Mouse (Mus musculus): ENCODE measurements around the gene Npdc1.

Npdc1 gene

DNA sequence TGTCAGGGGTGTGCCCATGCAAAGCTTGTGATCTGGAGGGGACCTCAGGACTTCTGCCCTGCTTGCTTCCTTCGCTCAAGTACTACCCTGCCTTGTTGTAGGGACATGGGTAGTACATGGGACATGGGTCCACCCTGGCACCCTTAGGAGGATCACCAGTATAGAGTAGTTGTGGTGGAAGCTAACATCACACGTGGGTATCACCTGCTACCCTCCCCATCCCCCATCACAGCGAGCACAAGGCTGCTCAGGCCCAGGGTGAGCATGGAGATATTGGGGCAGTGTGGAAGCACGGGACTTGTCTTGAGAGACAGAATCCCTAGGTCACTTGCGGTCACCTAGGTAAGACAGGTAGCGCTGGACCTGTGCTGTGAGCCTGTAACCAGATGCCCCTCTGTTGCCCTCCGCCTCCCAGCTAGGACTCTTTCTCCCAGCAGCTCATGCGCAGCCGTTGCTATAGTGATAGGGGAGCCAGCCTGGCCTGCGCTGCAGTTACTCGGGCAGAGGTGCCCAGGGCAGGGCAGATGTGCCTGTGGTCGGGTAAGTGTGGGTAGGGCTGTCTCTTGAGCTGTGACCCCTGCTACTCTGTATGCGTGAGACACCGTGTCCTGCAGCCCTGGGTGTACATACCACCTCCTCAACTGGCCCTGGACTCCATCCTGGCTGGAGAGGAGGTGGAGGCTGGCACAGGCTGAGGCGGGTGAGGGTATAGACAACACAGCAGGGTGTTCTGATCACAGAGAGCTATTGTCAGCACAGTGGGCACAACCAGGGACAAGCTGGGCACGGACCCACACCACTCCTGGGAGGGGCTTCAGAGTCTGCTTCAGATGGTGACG is 31.5 kb downstream of the Npdc1 start:
- no peak for DNase-seq (ENCODE audit: low read depth, low spot score)

DNA sequence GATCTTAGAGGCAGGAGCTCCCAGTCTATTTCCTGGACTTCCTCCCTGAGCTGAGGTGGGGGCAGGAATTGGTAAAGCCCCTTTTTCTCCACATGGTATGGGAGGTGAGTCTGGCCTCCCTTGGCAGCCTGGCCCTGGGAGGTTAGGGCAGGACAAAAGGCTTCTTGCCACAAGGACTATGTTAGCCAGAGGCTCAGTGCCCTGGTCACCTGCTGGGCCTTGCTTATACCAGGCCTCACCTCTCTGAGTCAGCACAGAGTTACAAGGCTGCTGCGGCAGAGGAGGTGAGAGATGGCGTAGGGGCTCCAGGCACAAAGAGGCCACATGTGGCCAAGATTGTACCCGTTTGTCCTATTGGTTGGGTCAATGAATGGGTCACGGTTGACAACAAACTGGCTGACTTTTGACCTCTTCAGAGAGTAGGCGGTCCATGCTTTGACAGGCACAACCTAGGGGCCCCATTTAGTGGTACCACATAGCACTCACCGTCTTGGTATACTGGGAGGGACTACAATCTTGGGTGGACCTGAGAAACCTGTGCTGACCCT is 32.2 kb downstream of the Npdc1 start:
- no peak for DNase-seq (ENCODE audit: low read depth, low spot score)

DNA sequence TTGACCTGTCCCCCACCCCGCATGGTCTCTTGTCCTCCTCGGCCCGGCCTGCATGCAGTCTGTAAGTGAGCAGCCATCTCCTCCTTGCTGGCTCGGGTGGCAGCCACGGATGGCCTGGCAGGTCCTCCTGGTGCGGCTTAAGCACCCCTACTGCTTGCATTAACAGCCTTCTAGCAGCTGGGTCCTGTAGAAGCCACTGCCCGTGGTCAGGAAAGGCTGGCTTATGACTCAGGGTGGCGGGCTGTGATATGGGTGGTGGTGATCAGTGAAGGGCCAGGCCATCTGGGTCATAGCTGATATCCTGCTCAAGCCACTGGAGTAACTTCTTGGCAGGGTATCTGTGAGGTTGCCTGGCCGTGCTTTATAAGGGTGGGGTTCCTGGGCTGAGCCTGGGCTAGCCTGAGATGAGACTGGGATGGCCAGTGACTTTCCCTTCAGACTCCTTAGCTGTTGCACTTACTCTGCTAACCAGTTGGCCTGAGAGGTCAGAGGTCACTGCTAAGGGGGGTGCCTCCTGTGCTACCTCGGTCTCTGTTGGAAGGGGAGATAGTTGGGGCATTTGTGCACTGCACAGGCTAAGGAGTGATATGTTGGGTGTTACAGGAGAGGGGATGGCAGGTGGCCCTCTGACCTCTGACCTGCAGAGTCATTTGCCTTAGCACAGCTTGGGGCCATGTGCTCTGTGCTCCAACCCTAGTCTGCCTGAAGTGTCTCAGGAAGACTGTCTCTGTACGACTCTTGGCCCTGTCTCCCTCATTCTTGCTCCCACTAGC is 33.4 kb downstream of the Npdc1 start:
- no peak for DNase-seq (ENCODE audit: low read depth, low spot score)

DNA sequence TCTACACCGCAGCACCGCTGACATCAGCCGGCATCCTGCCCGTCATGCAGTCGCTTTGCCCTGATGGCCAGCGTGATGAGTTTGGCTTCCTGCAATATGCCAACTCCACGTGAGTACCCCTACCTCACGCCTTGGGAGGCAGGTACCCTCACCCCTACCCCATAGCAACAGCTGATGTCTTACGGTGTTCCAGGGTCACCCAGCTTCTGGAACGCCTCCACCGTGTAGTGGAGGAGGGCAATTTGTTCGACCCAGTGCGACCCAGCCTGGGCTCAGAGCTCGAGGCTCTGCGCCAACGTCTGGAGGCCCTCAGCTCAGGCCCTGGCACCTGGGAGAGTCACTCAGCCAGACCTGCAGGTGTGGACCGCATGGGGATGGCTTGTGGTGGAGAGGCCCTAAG is 34.0 kb downstream of the Npdc1 start:
- no peak for DNase-seq (ENCODE audit: low read depth, low spot score)

DNA sequence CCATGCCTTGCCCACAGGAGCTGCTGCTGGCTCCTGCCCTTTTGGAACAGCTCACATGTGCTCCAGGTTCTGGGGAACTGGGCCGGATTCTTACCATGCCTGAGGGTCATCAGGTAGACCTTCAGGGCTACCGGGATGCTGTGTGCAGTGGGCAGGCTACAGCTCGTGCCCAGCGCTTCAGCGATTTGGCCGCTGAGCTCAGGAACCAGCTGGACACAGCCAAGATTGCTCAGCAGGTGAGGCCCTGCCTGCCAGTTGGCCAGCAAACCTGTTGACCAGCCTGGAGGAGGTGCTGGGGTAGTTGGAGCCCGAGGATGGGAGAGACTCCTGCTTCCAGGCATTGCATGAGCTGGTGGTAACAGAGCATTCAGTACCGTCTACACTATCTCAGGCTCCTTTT is 35.1 kb downstream of the Npdc1 start:
- no peak for DNase-seq (ENCODE audit: low read depth, low spot score)

DNA sequence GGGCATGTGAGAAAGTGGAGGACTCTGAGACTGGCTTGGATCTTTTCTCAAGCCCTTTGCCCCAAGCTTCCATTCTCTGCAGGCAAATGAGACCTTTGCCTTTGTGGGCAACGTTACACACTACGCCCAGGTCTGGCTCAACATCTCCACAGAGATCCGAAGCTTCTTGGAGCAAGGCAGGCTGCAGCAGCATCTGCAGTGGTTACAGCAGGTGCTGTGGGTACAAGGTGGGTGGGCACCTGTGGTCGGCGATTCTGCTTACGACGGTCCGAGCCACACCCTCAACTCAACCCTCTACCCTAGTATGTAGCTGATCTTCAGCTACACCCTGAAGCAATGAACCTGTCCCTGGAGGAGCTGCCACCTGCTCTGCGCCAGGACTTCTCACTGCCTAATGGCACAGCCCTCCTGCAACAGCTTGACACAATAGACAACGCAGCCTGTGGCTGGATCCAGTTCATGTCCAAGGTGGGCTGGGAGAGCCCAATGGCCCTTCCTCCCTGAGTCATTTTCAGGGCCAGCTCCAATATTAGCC is 37.2 kb downstream of the Npdc1 start:
- no peak for DNase-seq (ENCODE audit: low read depth, low spot score)

DNA sequence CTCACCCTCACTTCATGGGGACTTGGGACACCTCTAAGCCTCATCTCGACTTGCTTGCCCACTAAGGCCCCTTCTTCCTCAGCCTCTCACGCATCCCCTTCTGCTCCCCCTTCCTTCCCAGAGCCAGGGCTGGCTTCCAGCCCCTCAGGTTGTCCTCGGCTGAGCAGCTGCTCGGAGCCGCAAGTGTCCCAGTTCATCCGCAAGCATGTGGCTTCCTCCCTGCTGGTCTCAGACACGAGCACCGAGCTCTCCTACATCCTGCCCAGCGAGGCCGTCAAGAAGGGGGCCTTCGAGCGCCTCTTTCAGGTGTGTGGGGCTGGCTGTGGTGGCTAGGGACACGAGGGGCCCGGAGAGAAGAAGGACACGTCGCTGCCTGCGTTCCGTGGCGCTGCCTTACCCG is 41.9 kb downstream of the Npdc1 start:
- no peak for DNase-seq (ENCODE audit: low read depth, low spot score)

DNA sequence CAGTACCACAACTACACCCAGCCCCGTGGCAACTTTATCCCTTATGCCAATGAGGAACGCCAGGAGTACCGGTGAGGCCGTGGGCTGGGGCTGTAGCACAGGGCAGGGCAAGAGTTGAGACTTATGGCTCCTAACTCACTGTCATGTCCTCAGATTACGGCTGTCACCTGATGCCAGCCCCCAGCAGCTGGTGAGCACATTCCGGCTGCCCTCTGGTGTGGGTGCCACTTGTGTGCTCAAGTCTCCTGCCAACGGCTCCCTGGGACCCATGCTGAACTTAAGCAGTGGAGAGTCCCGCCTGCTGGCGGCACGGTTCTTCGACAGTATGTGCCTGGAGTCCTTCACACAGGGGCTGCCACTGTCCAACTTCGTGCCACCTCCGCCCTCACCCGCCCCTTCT is 43.5 kb downstream of the Npdc1 start:
- DNase-seq (ENCODE audit: low read depth, low spot score): no peak

DNA sequence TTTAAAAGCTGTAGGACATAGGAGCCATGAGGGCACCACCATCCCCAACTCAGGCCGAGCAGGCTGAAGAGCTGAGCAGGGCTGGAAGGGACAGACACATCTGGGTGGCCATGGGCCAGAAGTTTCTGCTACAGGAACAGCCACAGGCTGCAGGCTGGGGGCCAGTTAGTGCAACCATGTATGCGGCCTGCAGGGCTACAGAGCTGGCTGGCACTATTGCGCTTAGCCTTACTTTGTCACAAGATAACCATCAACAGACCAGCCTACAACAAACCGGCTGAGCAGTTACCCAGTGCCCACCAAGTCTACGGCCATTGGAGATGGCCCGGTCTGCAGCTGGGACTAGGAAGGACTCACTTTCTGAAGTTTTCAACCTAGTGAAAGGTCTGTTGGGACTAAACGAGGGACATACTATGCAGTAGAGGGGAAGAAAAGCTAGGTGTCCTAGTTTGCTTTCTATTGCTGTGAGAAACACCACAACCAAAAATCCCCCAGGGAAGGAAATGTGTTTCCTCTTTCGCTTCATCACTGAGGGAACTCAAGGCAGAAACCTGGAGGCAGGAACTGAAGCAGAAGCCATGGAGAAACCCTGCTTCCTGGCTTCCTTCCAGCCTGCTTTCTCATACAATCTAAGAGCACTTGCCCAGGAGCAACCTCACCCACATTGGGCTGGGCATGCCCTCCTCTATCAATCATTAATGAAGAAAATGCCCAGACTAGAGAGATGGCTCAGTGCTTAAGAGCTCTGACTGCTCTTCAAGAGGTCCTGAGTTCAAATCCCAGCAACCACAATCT is 51.9 kb downstream of the Npdc1 start:
- DNase-seq (ENCODE audit: low read depth, low spot score): no peak

DNA sequence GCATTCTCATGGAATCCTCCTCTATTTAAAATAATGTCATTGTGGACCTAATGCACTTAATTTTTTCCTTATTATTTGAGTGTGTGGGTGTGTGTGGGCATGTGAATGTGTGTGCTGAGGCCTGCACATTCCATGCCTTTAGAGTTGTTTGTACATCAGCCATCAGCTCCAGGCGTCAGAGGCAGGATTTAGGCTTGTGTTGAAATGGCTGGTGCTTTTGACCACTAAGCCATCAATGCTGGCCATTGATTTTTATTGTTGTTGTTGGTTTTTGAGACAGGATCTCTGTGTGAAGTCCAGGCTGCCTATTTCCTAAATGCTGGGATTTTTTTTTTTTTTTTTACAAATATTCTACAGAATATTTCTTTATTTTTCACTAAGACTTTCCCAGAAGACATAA is 53.8 kb downstream of the Npdc1 start:
- no peak for DNase-seq (ENCODE audit: low read depth, low spot score)

DNA sequence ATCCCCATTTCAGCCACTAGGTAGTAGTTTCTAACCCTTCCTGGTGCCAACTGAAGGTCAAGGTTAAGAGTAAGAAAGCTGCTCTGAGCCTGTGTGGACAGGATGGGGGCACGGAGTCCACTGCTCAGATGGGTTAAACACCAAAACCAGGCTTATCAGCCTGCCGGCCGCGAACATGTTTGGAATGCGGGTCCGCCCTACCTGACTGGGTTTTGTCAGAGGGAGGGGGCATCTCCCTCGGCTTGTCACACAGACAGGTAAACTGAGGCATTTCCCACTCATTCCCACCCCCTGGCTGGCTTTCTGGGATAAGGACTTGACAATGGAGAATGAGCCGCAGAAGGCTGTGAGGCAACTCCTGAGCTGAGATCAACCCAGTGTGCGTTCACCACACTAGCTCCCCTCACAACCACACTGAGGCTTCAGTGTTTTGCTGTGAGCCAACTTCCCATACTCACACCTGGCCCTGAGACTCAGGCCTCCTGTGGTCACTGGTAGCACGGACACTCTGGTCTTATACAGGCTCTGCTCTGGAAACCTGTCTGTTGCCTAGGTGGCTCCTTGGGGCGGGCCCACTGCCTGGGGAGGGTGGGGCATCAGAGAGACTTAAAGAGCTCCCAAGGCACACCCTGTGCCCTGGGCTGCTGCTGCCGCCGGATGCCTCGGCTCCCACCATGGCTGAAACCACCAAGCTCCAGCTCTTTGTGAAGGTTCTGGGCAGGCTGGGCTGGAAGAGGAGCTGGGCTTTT is 57.2 kb downstream of the Npdc1 start, which contains the start of gene Clic3:
Clic3 (plus strand) TSS at position 634 of the 749 bp plus-strand sequence.
- DNase-seq (ENCODE audit: low read depth, low spot score): no peak

DNA sequence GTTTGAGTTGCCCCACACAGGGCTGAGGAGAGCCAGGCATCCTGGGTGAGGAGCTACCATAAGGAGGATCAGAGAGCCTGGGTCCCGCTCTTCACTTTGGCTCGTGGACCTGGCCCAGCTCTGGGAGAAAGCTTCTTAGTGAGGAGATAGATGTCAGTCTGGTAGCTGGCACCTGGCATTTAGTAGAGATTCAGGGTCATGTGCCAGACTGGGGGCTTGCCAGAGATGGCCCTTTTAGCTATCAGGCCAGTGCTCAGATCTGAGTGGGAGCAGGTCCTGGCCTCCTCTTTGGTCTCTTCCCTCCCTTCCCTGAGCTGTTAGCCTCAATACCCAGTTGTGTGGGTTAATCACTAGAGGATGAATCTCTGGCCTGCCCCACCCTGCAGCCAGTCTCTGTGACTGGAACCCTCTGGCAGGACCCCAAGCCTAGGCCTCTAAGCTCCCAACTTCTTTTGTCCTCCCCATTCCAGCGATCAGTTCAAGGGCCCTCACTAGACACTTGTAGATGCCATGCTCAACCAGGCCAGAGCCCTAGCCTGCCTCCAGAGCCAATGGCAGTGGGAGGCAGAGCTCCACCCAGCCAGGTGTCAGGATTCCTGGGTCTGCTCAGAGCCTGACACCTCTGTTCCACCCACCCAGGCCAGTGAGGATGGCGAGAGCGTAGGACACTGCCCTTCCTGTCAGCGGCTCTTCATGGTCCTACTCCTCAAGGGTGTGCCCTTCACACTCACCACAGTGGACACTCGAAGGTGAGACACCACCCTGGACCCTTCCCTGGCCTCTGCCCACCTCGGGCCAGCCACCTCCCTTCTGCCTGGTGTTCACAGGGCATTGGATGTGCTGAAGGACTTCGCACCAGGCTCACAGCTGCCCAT is 58.1 kb downstream of the Npdc1 start:
- DNase-seq (ENCODE audit: low read depth, low spot score): no peak

DNA sequence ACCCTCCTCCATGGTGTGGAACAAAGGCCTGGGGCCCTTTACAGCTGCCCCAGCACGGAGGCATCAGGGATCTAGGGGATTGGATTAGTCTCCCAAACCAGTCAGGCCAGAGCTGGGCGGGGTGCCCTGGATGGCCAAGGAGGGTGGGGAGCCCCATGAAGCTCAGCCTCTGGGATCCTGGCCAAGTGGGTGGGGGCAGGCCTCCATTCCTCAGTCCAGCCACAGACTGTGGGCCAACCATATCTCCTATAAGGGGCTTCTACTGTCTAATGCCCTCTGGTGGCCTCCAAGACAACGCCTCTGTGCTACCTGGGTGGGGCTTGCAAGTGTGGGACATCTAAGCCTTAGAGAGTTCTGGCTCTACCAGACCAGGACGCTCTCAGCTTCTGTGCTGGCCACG is 59.8 kb downstream of the Npdc1 start:
- DNase-seq (ENCODE audit: low read depth, low spot score): no peak

Measured in retina, postnatal 7 days (tissue).